Mouse (Mus musculus): ENCODE measurements around the gene Adgre5. TPM values are rescaled to one million over a fixed set of nuclear protein-coding genes. Genes with fewer than 3 reads are reported as not detected.
A peak's percentile ranks its signal among the peaks of the same experiment; 100 is the strongest.

Adgre5 gene
- polyA plus RNA-seq, 1 experiment from 2014 or later: 35.4 TPM

- Histone ChIP-seq H3K4me3 (replicated peaks) (no peak overlapping the region), H3K4me2 (no peak overlapping the region), H3K27ac (no peak overlapping the region), H3K36me3 (no peaks in the 10 kb centered on the region), H3K27me3 (0 out of 2 replicates have a peak, but pooled peaks cover 4% of the 10 kb centered on the region), H3K9ac (no peak overlapping the region), H3K4me1 (peaks cover 49% of the 10 kb centered on the region), H3K9me3 (replicated peaks) (no peaks in the 10 kb centered on the region)
- ATAC-seq (replicated peaks; ENCODE audit: low FRiP score): no peak
- 88% methylated on average over 4 of the region's 4 CpGs for WGBS
Observed at GRCm38 (mm10) chr8:83736681-83737080, 4.4 kb downstream of the Adgre5 start.

DNA sequence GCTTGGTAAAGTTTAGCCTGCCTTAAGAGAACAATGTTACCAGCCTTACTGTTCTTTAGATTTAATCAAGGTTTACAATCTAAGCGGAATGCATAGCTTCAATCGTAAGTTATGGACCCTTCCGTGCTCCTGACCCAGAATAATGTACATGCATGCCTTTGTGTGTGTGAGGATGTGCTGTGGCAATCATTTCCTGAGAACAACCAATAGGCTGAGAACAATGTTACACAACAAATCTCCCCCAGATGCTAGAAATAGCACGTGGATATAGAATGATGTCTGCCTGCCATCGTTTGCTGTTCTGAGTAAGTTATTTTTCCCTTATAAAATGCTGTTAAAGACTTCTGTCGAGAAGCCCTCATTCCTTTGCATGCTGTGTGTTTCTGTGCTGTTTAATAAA is 8.2 kb downstream of the Adgre5 start:
- ATAC-seq (replicated peaks; ENCODE audit: low FRiP score): no peak
- Histone ChIP-seq H3K9ac (no peak overlapping the region), H3K4me1 (peaks cover 14% of the 10 kb centered on the region), H3K4me3 (replicated peaks) (no peak overlapping the region), H3K27me3 (no peaks in the 10 kb centered on the region), H3K9me3 (replicated peaks) (no peaks in the 10 kb centered on the region), H3K36me3 (peaks cover 26% of the 10 kb centered on the region), H3K4me2 (no peak overlapping the region), H3K27ac (no peak overlapping the region)
- WGBS: 71% methylated on average over 6 of the region's 6 CpGs

- H3K4me3 ChIP-seq (replicated peaks): no peak overlapping the region
- no peak overlapping the region for H3K27ac ChIP-seq
- H3K36me3 ChIP-seq: peaks cover 31% of the 10 kb centered on the region
- no peaks in the 10 kb centered on the region for H3K27me3 ChIP-seq
- H3K9ac ChIP-seq: no peak overlapping the region
- ATAC-seq (replicated peaks; ENCODE audit: low FRiP score): no peak
- no peaks in the 10 kb centered on the region for H3K9me3 ChIP-seq (replicated peaks)
- WGBS: 78% methylated on average over 5 of the region's 5 CpGs
- peaks cover 4% of the 10 kb centered on the region; the same call in 1 of the 2 replicates for H3K4me1 ChIP-seq
- H3K4me2 ChIP-seq: no peak overlapping the region
Observed at GRCm38 (mm10) chr8:83731906-83732305, 9.2 kb downstream of the Adgre5 start.

- Histone ChIP-seq H3K36me3 (peaks cover 54% of the 10 kb centered on the region), H3K9me3 (replicated peaks) (no peaks in the 10 kb centered on the region), H3K27ac (no peak overlapping the region), H3K27me3 (no peaks in the 10 kb centered on the region), H3K4me3 (replicated peaks) (no peak overlapping the region), H3K4me1 (no peaks in the 10 kb centered on the region), H3K4me2 (no peak overlapping the region), H3K9ac (no peak overlapping the region)
- WGBS: 75% methylated on average over 11 of the region's 11 CpGs
- no peak for ATAC-seq (replicated peaks; ENCODE audit: low FRiP score)
Observed at GRCm38 (mm10) chr8:83729009-83729807, 11.9 kb downstream of the Adgre5 start.

- peaks cover 85% of the 10 kb centered on the region for H3K36me3 ChIP-seq
- 94% methylated on average over 8 of the region's 8 CpGs for WGBS
- ATAC-seq (replicated peaks; ENCODE audit: low FRiP score): no peak
Observed at GRCm38 (mm10) chr8:83725521-83726102, 15.5 kb downstream of the Adgre5 start.

GRCm38 (mm10) chr8:83724697-83725482 is 16.2 kb downstream of the Adgre5 start:
- Histone ChIP-seq H3K4me2 (no peak overlapping the region), H3K4me3 (replicated peaks) (no peak overlapping the region), H3K36me3 (peaks cover 87% of the 10 kb centered on the region), H3K27ac (no peak overlapping the region), H3K9me3 (replicated peaks) (no peaks in the 10 kb centered on the region), H3K9ac (no peak overlapping the region), H3K4me1 (no peaks in the 10 kb centered on the region), H3K27me3 (no peaks in the 10 kb centered on the region)
- peak; percentile 52 for ATAC-seq (replicated peaks; ENCODE audit: low FRiP score)
- WGBS: 44% methylated on average over 15 of the region's 15 CpGs

More at GRCm38 (mm10) chr8:83725521-83726102, 15.5 kb downstream of the Adgre5 start:
- Histone ChIP-seq H3K9me3 (replicated peaks) (no peaks in the 10 kb centered on the region), H3K27me3 (no peaks in the 10 kb centered on the region), H3K9ac (no peak overlapping the region), H3K27ac (no peak overlapping the region), H3K4me3 (replicated peaks) (no peak overlapping the region), H3K4me2 (no peak overlapping the region), H3K4me1 (no peaks in the 10 kb centered on the region)

GRCm38 (mm10) chr8:83723447-83724083 is 17.6 kb downstream of the Adgre5 start:
- H3K27me3 ChIP-seq: no peaks in the 10 kb centered on the region
- H3K27ac ChIP-seq: no peak overlapping the region
- peaks cover 89% of the 10 kb centered on the region for H3K36me3 ChIP-seq
- no peak overlapping the region for H3K4me3 ChIP-seq (replicated peaks)
- no peak for ATAC-seq (replicated peaks; ENCODE audit: low FRiP score)
- no peak overlapping the region for H3K9ac ChIP-seq
- no peaks in the 10 kb centered on the region for H3K9me3 ChIP-seq (replicated peaks)
- no peaks in the 10 kb centered on the region for H3K4me1 ChIP-seq
- 81% methylated on average over 11 of the region's 11 CpGs for WGBS
- H3K4me2 ChIP-seq: no peak overlapping the region

- no peak overlapping the region for H3K4me3 ChIP-seq (replicated peaks)
- H3K4me2 ChIP-seq: no peak overlapping the region
- no peaks in the 10 kb centered on the region for H3K9me3 ChIP-seq (replicated peaks)
- no peak overlapping the region for H3K9ac ChIP-seq
- H3K27me3 ChIP-seq: no peaks in the 10 kb centered on the region
- H3K27ac ChIP-seq: no peak overlapping the region
- H3K36me3 ChIP-seq: peaks cover 82% of the 10 kb centered on the region
- WGBS: 88% methylated on average over 12 of the region's 12 CpGs
- ATAC-seq (replicated peaks; ENCODE audit: low FRiP score): no peak
- H3K4me1 ChIP-seq: no peaks in the 10 kb centered on the region
Observed at GRCm38 (mm10) chr8:83722631-83723030, 18.5 kb downstream of the Adgre5 start.

DNA sequence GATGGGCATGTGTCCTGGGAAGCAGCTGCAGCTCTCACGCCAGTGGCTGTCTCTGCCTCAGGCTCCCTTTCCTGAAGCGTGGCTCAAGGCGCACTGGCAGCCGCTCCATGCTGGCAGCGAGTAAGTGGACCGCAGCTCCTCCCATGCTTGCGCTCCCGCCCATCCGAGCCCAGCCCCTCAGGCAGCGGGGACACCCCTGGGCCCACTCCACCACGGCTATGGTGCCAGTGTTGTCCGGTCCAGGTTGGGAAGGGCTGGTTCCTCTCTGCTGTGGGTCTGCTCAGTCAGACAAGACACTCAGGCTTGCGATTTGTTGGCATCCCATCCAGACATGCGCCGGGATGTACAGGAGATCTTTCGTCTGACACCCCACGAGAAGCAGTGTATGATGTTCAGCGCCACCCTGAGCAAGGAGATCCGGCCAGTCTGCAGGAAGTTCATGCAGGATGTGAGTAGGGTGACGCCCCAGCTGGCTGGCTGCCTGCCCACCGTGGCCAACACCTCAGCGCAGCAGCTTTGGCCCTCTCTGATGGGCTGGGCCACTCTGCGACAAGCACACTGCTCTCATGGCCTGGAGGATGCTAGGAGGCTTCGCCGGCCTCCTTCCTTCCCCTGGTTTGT is 19.6 kb downstream of the Adgre5 start:
- H3K4me2 ChIP-seq: no peak overlapping the region
- no peak overlapping the region for H3K27ac ChIP-seq
- 0 out of 2 replicates have a peak, but pooled peaks have one; percentile 30 for ATAC-seq (replicated peaks; ENCODE audit: low FRiP score)
- peaks cover 10% of the 10 kb centered on the region for H3K4me1 ChIP-seq
- no peaks in the 10 kb centered on the region for H3K27me3 ChIP-seq
- H3K9me3 ChIP-seq (replicated peaks): no peaks in the 10 kb centered on the region
- WGBS: 82% methylated on average over 25 of the region's 25 CpGs
- H3K9ac ChIP-seq: no peak overlapping the region
- no peak overlapping the region for H3K4me3 ChIP-seq (replicated peaks)
- H3K36me3 ChIP-seq: peaks cover 76% of the 10 kb centered on the region

DNA sequence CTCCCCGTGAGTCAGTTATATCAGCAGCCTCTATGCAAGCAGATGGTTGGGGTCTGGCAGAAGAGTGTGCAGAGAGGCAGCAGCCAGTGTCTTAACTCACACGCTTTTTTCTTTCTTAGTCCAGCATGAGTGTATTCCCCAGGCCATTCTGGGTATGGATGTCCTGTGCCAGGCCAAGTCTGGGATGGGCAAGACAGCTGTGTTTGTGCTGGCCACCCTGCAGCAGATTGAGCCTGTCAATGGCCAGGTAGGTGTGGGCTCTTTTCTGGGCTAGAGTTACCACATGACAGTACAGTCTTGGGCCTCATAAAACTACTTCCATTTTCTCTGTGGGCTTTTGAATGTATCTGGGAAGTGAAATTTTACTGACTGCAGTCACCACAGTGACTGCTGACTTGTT is 21.4 kb downstream of the Adgre5 start:
- peaks cover 60% of the 10 kb centered on the region for H3K36me3 ChIP-seq

DNA sequence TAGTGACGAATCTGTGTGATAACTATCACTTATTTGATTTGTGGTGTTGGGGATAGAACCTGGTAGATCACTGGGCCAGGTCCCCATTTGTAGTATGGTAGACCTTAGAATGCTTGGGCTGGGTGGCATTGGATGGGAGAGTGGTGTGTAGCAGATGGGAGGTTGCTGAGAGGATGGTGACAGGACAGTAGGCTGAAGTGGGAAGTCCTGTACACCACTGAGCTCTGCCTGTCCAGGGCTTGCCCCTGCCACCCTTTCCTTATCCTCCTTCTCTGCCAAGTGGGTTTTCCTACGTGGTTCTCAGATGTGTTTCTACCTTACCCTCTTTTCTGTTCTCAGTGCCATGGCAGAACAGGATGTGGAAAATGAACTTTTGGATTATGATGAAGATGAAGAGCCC is 22.1 kb downstream of the Adgre5 start:
- Histone ChIP-seq H3K36me3 (peaks cover 53% of the 10 kb centered on the region), H3K4me2 (no peak overlapping the region), H3K9ac (no peak overlapping the region), H3K27ac (no peak overlapping the region), H3K9me3 (replicated peaks) (no peaks in the 10 kb centered on the region), H3K27me3 (no peaks in the 10 kb centered on the region), H3K4me3 (replicated peaks) (no peak overlapping the region), H3K4me1 (peaks cover 20% of the 10 kb centered on the region)
- WGBS: 75% methylated on average over 2 of the region's 2 CpGs
- no peak for ATAC-seq (replicated peaks; ENCODE audit: low FRiP score)

More for the DNA sequence above, 21.4 kb downstream of the Adgre5 start:
- no peak for ATAC-seq (replicated peaks; ENCODE audit: low FRiP score)
- Histone ChIP-seq H3K4me2 (no peak overlapping the region), H3K4me3 (replicated peaks) (no peak overlapping the region), H3K9ac (no peak overlapping the region), H3K27ac (no peak overlapping the region), H3K27me3 (no peaks in the 10 kb centered on the region), H3K9me3 (replicated peaks) (no peaks in the 10 kb centered on the region), H3K4me1 (peaks cover 19% of the 10 kb centered on the region)
- WGBS: 94% methylated on average over 2 of the region's 2 CpGs
